ENCODE assay signal across 8 mouse cellular contexts in the genomic region with DNA sequence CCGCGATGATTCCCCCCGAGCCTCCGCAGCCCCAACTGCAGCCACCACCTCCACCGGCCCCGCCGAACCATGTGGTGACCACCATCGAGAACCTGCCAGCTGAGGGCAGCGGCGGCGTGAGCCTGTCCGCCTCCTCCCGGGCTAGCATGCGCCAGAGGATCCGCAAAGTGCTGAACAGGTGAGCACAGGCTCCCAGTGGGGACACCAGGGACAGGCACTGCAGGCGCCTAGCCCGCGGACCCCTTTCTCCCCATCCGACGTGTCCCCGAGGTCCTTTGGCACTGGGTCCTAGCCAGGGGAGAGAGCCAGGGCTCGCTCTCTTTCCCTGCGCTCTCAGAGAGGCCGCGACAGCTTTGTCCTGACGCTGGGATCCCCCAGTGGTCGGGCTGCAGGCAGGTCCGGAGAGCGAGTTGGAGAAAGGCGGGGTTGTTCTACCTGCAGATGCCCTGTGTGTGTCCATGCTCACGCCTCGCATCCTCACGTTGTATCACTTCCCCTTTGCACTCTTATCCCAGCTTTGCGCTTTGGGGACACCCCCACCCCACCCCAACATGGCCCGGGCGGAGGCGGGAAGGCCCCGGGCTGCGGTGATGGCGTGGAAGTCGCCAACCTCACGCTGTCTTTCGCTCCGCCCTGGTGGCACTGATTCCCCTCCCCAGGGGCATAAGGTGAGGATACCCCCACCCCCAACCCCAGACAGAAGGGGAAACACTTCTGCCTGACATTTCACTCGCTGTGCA. TPM values are rescaled to one million over a fixed set of nuclear protein-coding genes. Genes with fewer than 3 reads are reported as not detected.
DNase-seq lines count a peak whose midpoint lies in the region; ATAC-seq lines count a peak whose summit lies in the region.

No protein-coding gene starts in this region.

- H3K4me2 ChIP-seq in heart, embryonic 14.5 days (ENCODE audit: low read length), result peak overlapping the region; percentile 96
- H3K4me2 ChIP-seq in stomach, embryonic 15.5 days, result peak overlapping the region; percentile 97

- no peaks in the 10 kb centered on the region; the same call in 1 of the 2 replicates for H3K27me3 ChIP-seq in heart, embryonic 14.5 days (ENCODE audit: control insufficient read depth, insufficient read depth, low read length)
- H3K27me3 ChIP-seq in stomach, embryonic 15.5 days (replicated peaks), result peaks cover 8% of the 10 kb centered on the region; the same call in 1 of the 2 replicates

- DNase-seq in left cerebral cortex, adult 18-20 months (ENCODE audit: low spot score in 2 of 2), result peak; percentile 23 to 44
- DNase-seq in left cerebral cortex, adult 11 months (ENCODE audit: low spot score), result no peak
- peak; percentile 62 for DNase-seq in embryo, embryonic 10 days (ENCODE audit: low spot score)
- peak; percentile 0 to 32 for DNase-seq in kidney, postnatal 36 days
- DNase-seq in urinary bladder, postnatal 36 days (ENCODE audit: low spot score in 2 of 2), result no peak

- peak overlapping the region; percentile 71 for H3K9ac ChIP-seq in heart, embryonic 14.5 days (ENCODE audit: low read length)
- H3K9ac ChIP-seq in stomach, embryonic 15.5 days, result peak overlapping the region; percentile 52

- no peaks in the 10 kb centered on the region for H3K9me3 ChIP-seq in heart, embryonic 14.5 days (ENCODE audit: control insufficient read depth, low read length)
- H3K9me3 ChIP-seq in stomach, embryonic 15.5 days, result no peaks in the 10 kb centered on the region

- H3K36me3 ChIP-seq in heart, embryonic 14.5 days (ENCODE audit: control insufficient read depth, insufficient read depth, low read length), result no peaks in the 10 kb centered on the region
- no peaks in the 10 kb centered on the region for H3K36me3 ChIP-seq in stomach, embryonic 15.5 days

- 1% methylated on average over 45 of the region's 45 CpGs for WGBS in heart, embryonic 14.5 days
- WGBS in stomach, embryonic 15.5 days, result 2% methylated on average over 45 of the region's 45 CpGs

- peak; percentile 48; the same call in 1 of the 2 replicates for ATAC-seq in heart, embryonic 14.5 days (ENCODE audit: insufficient number of reproducible peaks, insufficient read depth, low FRiP score, low read depth)
- ATAC-seq in megakaryocyte progenitor cell, adult 5-6 weeks (replicated peaks; ENCODE audit: poor library complexity), result peak; percentile 50
- ATAC-seq in stomach, embryonic 15.5 days (ENCODE audit: insufficient read depth, low FRiP score, low read depth), result peak; percentile 58

- peak overlapping the region; percentile 68 to 72 for H3K4me3 ChIP-seq in heart, embryonic 14.5 days (ENCODE audit: control insufficient read depth in 1 of 2, insufficient read depth in 1 of 2, low read depth in 1 of 2, low read length in 2 of 2)
- H3K4me3 ChIP-seq in stomach, embryonic 15.5 days (replicated peaks), result peak overlapping the region; percentile 70

- no peak overlapping the region for H3K27ac ChIP-seq in heart, embryonic 14.5 days (replicated peaks in 1 of 2; ENCODE audit: control insufficient read depth in 1 of 2, insufficient read depth in 1 of 2, low read depth in 2 of 2, low read length in 2 of 2)
- peak overlapping the region; percentile 35; the same call in 1 of the 2 replicates for H3K27ac ChIP-seq in stomach, embryonic 15.5 days

- no peaks in the 10 kb centered on the region; a peak in 1 of 4 replicates for H3K4me1 ChIP-seq in heart, embryonic 14.5 days (ENCODE audit: control insufficient read depth in 2 of 2, insufficient read depth in 2 of 2, low read length in 2 of 2)
- peaks cover 12% of the 10 kb centered on the region for H3K4me1 ChIP-seq in stomach, embryonic 15.5 days

RNA-seq across cellular contexts. Expression of gene Slc35f1, which starts 0.8 kb away (rescaled TPM):
- 10 to 100 TPM; 45.5 to 52.8 TPM for total RNA-seq in left cerebral cortex, adult 18-20 months (2021)
- 1.1 and 1.2 TPM in 2 replicates for polyA plus RNA-seq in heart, embryonic 14.5 days (2014; fragmentation: Nextera tagmentation; extraction: Ambion mirVana)
- total RNA-seq in megakaryocyte progenitor cell, adult 5-6 weeks (2015), result not detected in 2 replicates
- total RNA-seq in megakaryocyte progenitor cell, adult 5-6 weeks (2017), result not detected in 2 replicates
- 3.3 and 3.6 TPM in 2 replicates for polyA plus RNA-seq in stomach, embryonic 15.5 days (2015; fragmentation: Nextera tagmentation; extraction: Ambion mirVana)

Comparison
In these comparisons a context has a peak if more than half of its experiments do, and no peak if none do; other contexts are left out.
1. DNase-seq: peak in left cerebral cortex, adult 18-20 months (2 of 2), embryo, embryonic 10 days (single experiment) and kidney, postnatal 36 days (2 of 2); none in left cerebral cortex, adult 11 months (single experiment) and urinary bladder, postnatal 36 days (0 of 2).
2. RNA of gene Slc35f1, which starts 0.8 kb away (total RNA-seq): 45.5 to 52.8 TPM in left cerebral cortex, adult 18-20 months; not detected in megakaryocyte progenitor cell, adult 5-6 weeks; every median in the first group is over 10 times any median in the second.
3. Peak in every context shown above with its lines, with median percentiles within 50 percentile points of each other: ATAC-seq.